Comparison of ENCODE assay signal across 9 mouse cellular contexts in the genomic region with DNA sequence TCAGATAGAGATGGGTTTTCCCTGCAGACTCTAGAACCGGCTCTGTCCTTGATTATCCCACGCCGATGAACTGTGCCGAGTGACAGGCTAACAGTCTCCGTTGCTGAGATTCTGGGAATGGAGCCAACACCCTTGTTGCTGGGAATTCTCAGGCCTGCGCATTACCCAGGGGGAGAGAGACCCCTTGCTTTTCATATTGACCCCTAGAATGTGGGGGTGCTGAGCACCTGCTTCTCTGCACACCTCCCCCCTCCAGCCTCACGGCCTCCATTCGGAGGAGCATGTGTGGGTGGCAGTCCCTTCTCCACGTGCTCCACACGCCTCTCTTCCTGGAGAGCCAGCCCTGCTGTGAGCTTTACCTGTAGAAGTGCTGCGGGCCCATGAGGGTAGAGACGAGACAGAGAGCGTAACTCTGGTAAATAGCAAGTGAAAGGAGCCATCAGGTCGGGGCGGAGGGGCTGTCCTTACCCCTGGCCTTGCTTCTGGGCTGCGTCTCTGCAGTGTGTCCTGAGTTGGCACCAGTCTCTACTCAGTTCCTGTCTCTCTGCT. TPM values are rescaled to one million over a fixed set of nuclear protein-coding genes. Genes with fewer than 3 reads are reported as not detected.
DNase-seq lines count a peak whose midpoint lies in the region; ATAC-seq and TF ChIP-seq lines count a peak whose summit lies in the region.
"Had no signal": no experiment of that assay in that cellular context is flagged by ENCODE, and none has a peak within 500 bp of the region (broad histone marks: within the 10 kb centered on the region; RNA-seq: fewer than 3 reads in every experiment).

No protein-coding gene starts in this region.

- intact Hi-C loops in left cerebral cortex, postnatal 25 days (cut with DNase I): no loop called here

- H3K4me1 ChIP-seq in intestine, embryonic 14.5 days (replicated peaks; ENCODE audit: control insufficient read depth, insufficient read depth, low read length): peaks cover 12% of the 10 kb centered on the region
- no peaks in the 10 kb centered on the region for H3K4me1 ChIP-seq in intestine, postnatal 0 days (replicated peaks; ENCODE audit: control insufficient read depth, insufficient read depth, low read length)
- H3K4me1 ChIP-seq in stomach, embryonic 16.5 days (ENCODE audit: control insufficient read depth, insufficient read depth, low read length): peaks cover 4% of the 10 kb centered on the region; the same call in 1 of the 2 replicates

- peak overlapping the region; percentile 30; the same call in 1 of the 2 replicates for H3K27ac ChIP-seq in intestine, embryonic 14.5 days (ENCODE audit: low read depth)
- H3K27ac ChIP-seq in intestine, postnatal 0 days (ENCODE audit: low read depth, low read length): no peak overlapping the region
- H3K27ac ChIP-seq in stomach, embryonic 16.5 days (ENCODE audit: low read length): peak overlapping the region; percentile 52; the same call in 1 of the 2 replicates
- H3K27ac ChIP-seq: liver, embryonic 14.5 days had no signal

- peaks cover 4% of the 10 kb centered on the region; the same call in 1 of the 2 replicates for H3K36me3 ChIP-seq in intestine, embryonic 14.5 days (ENCODE audit: control insufficient read depth, insufficient read depth, low read length)
- H3K36me3 ChIP-seq in intestine, postnatal 0 days (ENCODE audit: control insufficient read depth, insufficient read depth): peaks cover 10% of the 10 kb centered on the region; the same call in 1 of the 2 replicates
- peaks cover 2% of the 10 kb centered on the region; the same call in 1 of the 2 replicates for H3K36me3 ChIP-seq in stomach, embryonic 16.5 days (ENCODE audit: control insufficient read depth, insufficient read depth, low read length)

- DNase-seq in intestine, embryonic 14.5 days (ENCODE audit: low spot score): peak; percentile 66
- peak; percentile 72 for DNase-seq in adrenal gland, postnatal 14 days
- DNase-seq in frontal cortex, postnatal 10 days (ENCODE audit: low spot score in 2 of 2): peak; percentile 57 to 59
- DNase-seq in left cerebral cortex, postnatal 25 days (ENCODE audit: low spot score in 2 of 2): peak; percentile 74 to 83
- DNase-seq in kidney, postnatal 36 days: no peak

- TF ChIP-seq CTCF in intestine, postnatal 0 days (IDR thresholded peaks at IDR 0.05; ENCODE audit: low read depth): no peak

- no peak overlapping the region for H3K9ac ChIP-seq in intestine, embryonic 14.5 days (ENCODE audit: low read length)
- H3K9ac ChIP-seq in intestine, postnatal 0 days (ENCODE audit: low read depth, low read length): no peak overlapping the region
- H3K9ac ChIP-seq in stomach, embryonic 16.5 days (ENCODE audit: low read length): no peak overlapping the region
- H3K9ac ChIP-seq: liver, embryonic 14.5 days had no signal

- WGBS in intestine, embryonic 14.5 days: 37% methylated on average over 16 of the region's 16 CpGs
- 65% methylated on average over 16 of the region's 16 CpGs for WGBS in intestine, postnatal 0 days
- WGBS in stomach, embryonic 16.5 days: 52% methylated on average over 16 of the region's 16 CpGs

- H3K4me3 ChIP-seq in intestine, embryonic 14.5 days (ENCODE audit: low read depth, low read length): no peak overlapping the region
- no peak overlapping the region for H3K4me3 ChIP-seq in intestine, postnatal 0 days (ENCODE audit: low read depth, low read length)
- H3K4me3 ChIP-seq in stomach, embryonic 16.5 days (replicated peaks; ENCODE audit: low read length): no peak overlapping the region

- ATAC-seq in intestine, embryonic 14.5 days (replicated peaks; ENCODE audit: low FRiP score, low TSS enrichment, low read depth): peak; percentile 84
- ATAC-seq in intestine, postnatal 0 days: no peak
- peak; percentile 56; the same call in 1 of the 2 replicates for ATAC-seq in stomach, embryonic 16.5 days (ENCODE audit: insufficient read depth, low FRiP score)
- no peak for ATAC-seq in erythroid progenitor cell, adult 5-6 weeks (replicated peaks; ENCODE audit: low FRiP score, poor library complexity, severe bottlenecking)

- H3K9me3 ChIP-seq in intestine, embryonic 14.5 days (ENCODE audit: control insufficient read depth, low read length): no peaks in the 10 kb centered on the region
- H3K9me3 ChIP-seq in intestine, postnatal 0 days (ENCODE audit: control insufficient read depth): no peaks in the 10 kb centered on the region
- H3K9me3 ChIP-seq in stomach, embryonic 16.5 days (replicated peaks; ENCODE audit: control insufficient read depth, low read length): no peaks in the 10 kb centered on the region

- no peaks in the 10 kb centered on the region for H3K27me3 ChIP-seq in intestine, embryonic 14.5 days (replicated peaks; ENCODE audit: control insufficient read depth, insufficient read depth, low read length)
- H3K27me3 ChIP-seq in intestine, postnatal 0 days (replicated peaks; ENCODE audit: control insufficient read depth, insufficient read depth, low read length): no peaks in the 10 kb centered on the region
- H3K27me3 ChIP-seq in stomach, embryonic 16.5 days (ENCODE audit: control insufficient read depth, insufficient read depth, low read length): no peaks in the 10 kb centered on the region

- no peak overlapping the region for H3K4me2 ChIP-seq in intestine, embryonic 14.5 days (ENCODE audit: low read length)
- H3K4me2 ChIP-seq in intestine, postnatal 0 days (replicated peaks; ENCODE audit: low read depth): no peak overlapping the region
- peak overlapping the region; percentile 1; the same call in 1 of the 2 replicates for H3K4me2 ChIP-seq in stomach, embryonic 16.5 days (ENCODE audit: low read depth, low read length)

RNA-seq across cellular contexts. Expression of a gene that starts 39.7 kb away (rescaled TPM):
- 31.3 and 33.5 TPM in 2 replicates for polyA plus RNA-seq in intestine, embryonic 14.5 days (2014; fragmentation: Nextera tagmentation; extraction: Ambion mirVana)
- polyA plus RNA-seq in intestine, postnatal 0 days (2015; fragmentation: Nextera tagmentation; extraction: Ambion mirVana): 16.1 and 16.5 TPM in 2 replicates
- 40.2 and 40.6 TPM in 2 replicates for total RNA-seq in adrenal gland, postnatal 14 days (2021)
- total RNA-seq in left cerebral cortex, postnatal 25 days (2021): 10 to 100 TPM; 20.4 to 23.7 TPM
- 27.0 and 28.9 TPM in 2 replicates for polyA plus RNA-seq in stomach, embryonic 16.5 days (2015; fragmentation: Nextera tagmentation; extraction: Ambion mirVana)
- total RNA-seq in erythroid progenitor cell, adult 5-6 weeks (2015; ENCODE audit: low replicate concordance): 2.9 and 3.4 TPM in 2 replicates
- 0.53 and 4.9 TPM in 2 replicates for total RNA-seq in erythroid progenitor cell, adult 5-6 weeks (2017; ENCODE audit: low replicate concordance)

RNA-seq across cellular contexts. Expression of a gene that starts 48.1 kb away (rescaled TPM):
- polyA plus RNA-seq in intestine, embryonic 14.5 days (2014; fragmentation: Nextera tagmentation; extraction: Ambion mirVana): 9.1 and 9.4 TPM in 2 replicates
- polyA plus RNA-seq in intestine, postnatal 0 days (2015; fragmentation: Nextera tagmentation; extraction: Ambion mirVana): 1.7 and 2.5 TPM in 2 replicates
- total RNA-seq in adrenal gland, postnatal 14 days (2021): 1.4 and 1.6 TPM in 2 replicates
- 10 to 100 TPM; 52.1 to 55.3 TPM for total RNA-seq in left cerebral cortex, postnatal 25 days (2021)
- 3.0 and 3.3 TPM in 2 replicates for polyA plus RNA-seq in stomach, embryonic 16.5 days (2015; fragmentation: Nextera tagmentation; extraction: Ambion mirVana)
- total RNA-seq in erythroid progenitor cell, adult 5-6 weeks (2015; ENCODE audit: low replicate concordance): not detected in 2 replicates
- total RNA-seq in erythroid progenitor cell, adult 5-6 weeks (2017; ENCODE audit: low replicate concordance): not detected in 2 replicates

Comparison
In these comparisons a context has a peak if more than half of its experiments do, and no peak if none do; other contexts are left out.
1. ATAC-seq: peak in intestine, embryonic 14.5 days (single experiment) and stomach, embryonic 16.5 days (single experiment); none in intestine, postnatal 0 days (single experiment) and erythroid progenitor cell, adult 5-6 weeks (single experiment).
2. DNase-seq: peak in intestine, embryonic 14.5 days (single experiment), adrenal gland, postnatal 14 days (single experiment), frontal cortex, postnatal 10 days (2 of 2) and left cerebral cortex, postnatal 25 days (2 of 2); none in kidney, postnatal 36 days (0 of 2).
3. RNA of a gene that starts 48.1 kb away (total RNA-seq): 52.1 to 55.3 TPM in left cerebral cortex, postnatal 25 days; 1.4 to 1.6 TPM in adrenal gland, postnatal 14 days and not detected in erythroid progenitor cell, adult 5-6 weeks; every median in the first group is over 10 times any median in the second.